In the genomic region with DNA sequence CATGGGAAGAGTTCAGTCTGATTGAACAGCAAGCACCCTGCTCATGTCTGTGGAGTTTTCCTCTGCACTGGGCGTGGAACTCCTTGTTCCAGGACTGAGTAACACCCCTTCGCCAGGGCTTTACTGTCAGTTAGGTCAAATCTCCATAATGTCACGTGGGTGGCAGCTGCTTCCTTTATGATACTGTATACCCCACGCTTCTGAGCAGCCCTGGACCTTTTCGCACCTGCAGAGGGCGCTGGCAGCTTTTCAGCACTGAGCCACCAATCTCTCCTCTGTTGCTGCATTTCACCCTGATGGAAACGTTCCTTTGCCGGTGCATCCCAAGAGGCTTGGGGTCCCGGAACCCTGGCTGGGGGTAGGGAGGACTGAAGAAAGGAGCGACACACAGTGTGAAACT, we compare ENCODE assay signal across 12 mouse cellular contexts. TPM values are rescaled to one million over a fixed set of nuclear protein-coding genes. Genes with fewer than 3 reads are reported as not detected.
DNase-seq lines count a peak whose midpoint lies in the region; ATAC-seq and TF ChIP-seq lines count a peak whose summit lies in the region.
"Had no signal": no experiment of that assay in that cellular context is flagged by ENCODE, and none has a peak within 500 bp of the region (broad histone marks: within the 10 kb centered on the region; RNA-seq: fewer than 3 reads in every experiment).

No protein-coding gene starts in this region.

- H3K27me3 ChIP-seq in intestine, postnatal 0 days (replicated peaks; ENCODE audit: control insufficient read depth, insufficient read depth, low read length) = no peaks in the 10 kb centered on the region
- H3K27me3 ChIP-seq in intestine, embryonic 16.5 days (replicated peaks; ENCODE audit: control insufficient read depth, insufficient read depth, low read length) = no peaks in the 10 kb centered on the region
- no peaks in the 10 kb centered on the region for H3K27me3 ChIP-seq in cerebellum, adult 2 months (ENCODE audit: control insufficient read depth, insufficient read depth, low read length)
- H3K27me3 ChIP-seq: limb, embryonic 15.5 days; midbrain, embryonic 15.5 days had no signal

- no peak overlapping the region for H3K4me3 ChIP-seq in intestine, postnatal 0 days (ENCODE audit: low read depth, low read length)
- no peak overlapping the region for H3K4me3 ChIP-seq in intestine, embryonic 16.5 days (ENCODE audit: low read length)
- no peak overlapping the region for H3K4me3 ChIP-seq in bone marrow, adult 2 months (replicated peaks; ENCODE audit: control insufficient read depth, low read depth, low read length)
- no peak overlapping the region for H3K4me3 ChIP-seq in cerebellum, adult 2 months (replicated peaks; ENCODE audit: insufficient read depth, low read depth, low read length)
- H3K4me3 ChIP-seq: hindbrain, embryonic 10.5 days; limb, embryonic 15.5 days; midbrain, embryonic 15.5 days had no signal

- DNase-seq in A20 (ENCODE audit: low read depth, low spot score) = peak; percentile 50
- DNase-seq in frontal cortex, postnatal 36 days (ENCODE audit: low spot score in 2 of 2) = no peak
- no peak for DNase-seq in left cerebral cortex, postnatal 25 days (ENCODE audit: low spot score in 2 of 2)
- no peak for DNase-seq in cerebellum, adult 2 months
- DNase-seq: cerebellum, adult 9-10 months had no signal

- peak; percentile 55 for TF ChIP-seq CTCF in intestine, postnatal 0 days (IDR thresholded peaks at IDR 0.05; ENCODE audit: low read depth)
- peak; percentile 48; the same call in 1 of the 2 replicates for TF ChIP-seq CTCF in bone marrow, adult 2 months (IDR thresholded peaks at IDR 0.05; ENCODE audit: control insufficient read depth, insufficient read depth, low read length)
- no peak for TF ChIP-seq CTCF in cerebellum, adult 2 months (IDR thresholded peaks at IDR 0.05; ENCODE audit: borderline replicate concordance, insufficient read depth, low read depth, low read length)

- no peak overlapping the region for H3K9ac ChIP-seq in intestine, postnatal 0 days (ENCODE audit: low read depth, low read length)
- H3K9ac ChIP-seq in intestine, embryonic 16.5 days (ENCODE audit: low read depth, low read length) = no peak overlapping the region
- H3K9ac ChIP-seq: limb, embryonic 15.5 days; midbrain, embryonic 15.5 days had no signal

- H3K4me1 ChIP-seq in intestine, postnatal 0 days (replicated peaks; ENCODE audit: control insufficient read depth, insufficient read depth, low read length) = no peaks in the 10 kb centered on the region
- no peaks in the 10 kb centered on the region for H3K4me1 ChIP-seq in intestine, embryonic 16.5 days (ENCODE audit: control insufficient read depth, insufficient read depth, low read length)
- H3K4me1 ChIP-seq in bone marrow, adult 2 months (ENCODE audit: control insufficient read depth, insufficient read depth, low read length) = no peaks in the 10 kb centered on the region
- H3K4me1 ChIP-seq in cerebellum, adult 2 months (ENCODE audit: control insufficient read depth, insufficient read depth, low read length) = no peaks in the 10 kb centered on the region
- H3K4me1 ChIP-seq: hindbrain, embryonic 10.5 days; limb, embryonic 15.5 days; midbrain, embryonic 15.5 days had no signal

- ATAC-seq in intestine, postnatal 0 days = no peak
- ATAC-seq in intestine, embryonic 16.5 days = no peak
- ATAC-seq in megakaryocyte-erythroid progenitor cell, adult 5-6 weeks (replicated peaks; ENCODE audit: low FRiP score, low TSS enrichment, poor library complexity, severe bottlenecking) = peak; percentile 84
- ATAC-seq: midbrain, embryonic 15.5 days had no signal

- TF ChIP-seq POLR2A in bone marrow, adult 2 months (IDR thresholded peaks at IDR 0.05; ENCODE audit: borderline replicate concordance, control insufficient read depth, low read depth, low read length) = no peak
- no peak for TF ChIP-seq POLR2A in cerebellum, adult 2 months (IDR thresholded peaks at IDR 0.05; ENCODE audit: borderline replicate concordance, insufficient read depth, low read length)

- H3K27ac ChIP-seq in intestine, postnatal 0 days (ENCODE audit: low read depth, low read length) = no peak overlapping the region
- H3K27ac ChIP-seq in intestine, embryonic 16.5 days (ENCODE audit: low read length) = no peak overlapping the region
- H3K27ac ChIP-seq in bone marrow, adult 2 months (ENCODE audit: control insufficient read depth, insufficient read depth, low read depth, low read length, poor library complexity) = no peak overlapping the region
- no peak overlapping the region for H3K27ac ChIP-seq in cerebellum, adult 2 months (ENCODE audit: insufficient read depth, low read length)
- H3K27ac ChIP-seq: hindbrain, embryonic 10.5 days; limb, embryonic 15.5 days; midbrain, embryonic 15.5 days had no signal

- 79% methylated on average over 10 of the region's 10 CpGs for WGBS in intestine, postnatal 0 days
- 79% methylated on average over 10 of the region's 10 CpGs for WGBS in intestine, embryonic 16.5 days
- 59% methylated on average over 10 of the region's 10 CpGs for WGBS in bone marrow, adult 2 months
- 77% methylated on average over 10 of the region's 10 CpGs for WGBS in cerebellum, adult 2 months

- no peak overlapping the region for H3K4me2 ChIP-seq in intestine, postnatal 0 days (replicated peaks; ENCODE audit: low read depth)
- no peak overlapping the region for H3K4me2 ChIP-seq in intestine, embryonic 16.5 days (ENCODE audit: low read depth, low read length)
- H3K4me2 ChIP-seq: limb, embryonic 15.5 days; midbrain, embryonic 15.5 days had no signal

- no peaks in the 10 kb centered on the region for H3K9me3 ChIP-seq in intestine, postnatal 0 days (ENCODE audit: control insufficient read depth)
- H3K9me3 ChIP-seq in intestine, embryonic 16.5 days (ENCODE audit: control insufficient read depth, low read length) = no peaks in the 10 kb centered on the region
- H3K9me3 ChIP-seq: hindbrain, embryonic 10.5 days; limb, embryonic 15.5 days; midbrain, embryonic 15.5 days had no signal

- intact Hi-C loops in left cerebral cortex, postnatal 25 days (cut with DNase I) = no loop called here

- no peaks in the 10 kb centered on the region for H3K36me3 ChIP-seq in intestine, postnatal 0 days (ENCODE audit: control insufficient read depth, insufficient read depth)
- H3K36me3 ChIP-seq in intestine, embryonic 16.5 days (ENCODE audit: control insufficient read depth, insufficient read depth, low read length) = no peaks in the 10 kb centered on the region

RNA-seq across cellular contexts. Expression of a gene that starts 17.4 kb away (rescaled TPM):
- polyA plus RNA-seq in intestine, postnatal 0 days (2015; fragmentation: Nextera tagmentation; extraction: Ambion mirVana) = 57.5 and 58.5 TPM in 2 replicates
- 61.5 and 67.9 TPM in 2 replicates for polyA plus RNA-seq in intestine, embryonic 16.5 days (2015; fragmentation: Nextera tagmentation; extraction: Ambion mirVana)
- 10.5 and 23.4 TPM in 2 replicates for polyA plus RNA-seq in bone marrow, adult 2 months (2011; ENCODE audit: insufficient read depth, insufficient read length, low replicate concordance, missing spikeins)
- 25.7 and 28.3 TPM in 2 replicates for total RNA-seq in megakaryocyte-erythroid progenitor cell, adult 5-6 weeks (2014; fragmentation: Nextera tagmentation)
- total RNA-seq in megakaryocyte-erythroid progenitor cell, adult 5-6 weeks (2017) = 18.2 and 19.2 TPM in 2 replicates
- total RNA-seq in left cerebral cortex, postnatal 25 days (2021) = 10 to 100 TPM; 64.2 to 65.2 TPM
- 46.0 and 46.9 TPM in 2 replicates for polyA plus RNA-seq in cerebellum, adult 2 months (2012; rRNA removed)

RNA-seq across cellular contexts. Expression of a gene that starts 32.0 kb away (rescaled TPM):
- polyA plus RNA-seq in intestine, postnatal 0 days (2015; fragmentation: Nextera tagmentation; extraction: Ambion mirVana) = 15.9 and 17.3 TPM in 2 replicates
- polyA plus RNA-seq in intestine, embryonic 16.5 days (2015; fragmentation: Nextera tagmentation; extraction: Ambion mirVana) = 51.2 and 52.2 TPM in 2 replicates
- 7.8 and 8.3 TPM in 2 replicates for polyA plus RNA-seq in bone marrow, adult 2 months (2011; ENCODE audit: insufficient read depth, insufficient read length, low replicate concordance, missing spikeins)
- total RNA-seq in megakaryocyte-erythroid progenitor cell, adult 5-6 weeks (2014; fragmentation: Nextera tagmentation) = 43.2 and 61.5 TPM in 2 replicates
- total RNA-seq in megakaryocyte-erythroid progenitor cell, adult 5-6 weeks (2017) = 71.7 and 80.0 TPM in 2 replicates
- total RNA-seq in left cerebral cortex, postnatal 25 days (2021) = 10 to 100 TPM; 26.6 to 30.5 TPM
- 46.0 and 46.1 TPM in 2 replicates for polyA plus RNA-seq in cerebellum, adult 2 months (2012; rRNA removed)

RNA-seq across cellular contexts. Expression of a gene that starts 32.0 kb away (rescaled TPM):
- polyA plus RNA-seq in intestine, postnatal 0 days (2015; fragmentation: Nextera tagmentation; extraction: Ambion mirVana) = 37.3 and 39.0 TPM in 2 replicates
- 85.5 and 86.6 TPM in 2 replicates for polyA plus RNA-seq in intestine, embryonic 16.5 days (2015; fragmentation: Nextera tagmentation; extraction: Ambion mirVana)
- polyA plus RNA-seq in bone marrow, adult 2 months (2011; ENCODE audit: insufficient read depth, insufficient read length, low replicate concordance, missing spikeins) = 14.9 and 16.6 TPM in 2 replicates
- 62.9 and 86.1 TPM in 2 replicates for total RNA-seq in megakaryocyte-erythroid progenitor cell, adult 5-6 weeks (2014; fragmentation: Nextera tagmentation)
- total RNA-seq in megakaryocyte-erythroid progenitor cell, adult 5-6 weeks (2017) = 56.2 and 57.5 TPM in 2 replicates
- total RNA-seq in left cerebral cortex, postnatal 25 days (2021) = 10 to 100 TPM; 31.3 to 31.7 TPM
- 36.7 and 38.4 TPM in 2 replicates for polyA plus RNA-seq in cerebellum, adult 2 months (2012; rRNA removed)

RNA-seq across cellular contexts. Expression of a gene that starts 58.3 kb away (rescaled TPM):
- polyA plus RNA-seq in intestine, postnatal 0 days (2015; fragmentation: Nextera tagmentation; extraction: Ambion mirVana) = 6.3 and 10.0 TPM in 2 replicates
- 12.5 and 14.5 TPM in 2 replicates for polyA plus RNA-seq in intestine, embryonic 16.5 days (2015; fragmentation: Nextera tagmentation; extraction: Ambion mirVana)
- 11.7 and 22.9 TPM in 2 replicates for polyA plus RNA-seq in bone marrow, adult 2 months (2011; ENCODE audit: insufficient read depth, insufficient read length, low replicate concordance, missing spikeins)
- total RNA-seq in megakaryocyte-erythroid progenitor cell, adult 5-6 weeks (2014; fragmentation: Nextera tagmentation) = 27.4 and 28.9 TPM in 2 replicates
- total RNA-seq in megakaryocyte-erythroid progenitor cell, adult 5-6 weeks (2017) = 24.3 and 27.6 TPM in 2 replicates
- total RNA-seq in left cerebral cortex, postnatal 25 days (2021) = 10 to 100 TPM; 22.0 to 27.9 TPM
- 37.9 and 41.6 TPM in 2 replicates for polyA plus RNA-seq in cerebellum, adult 2 months (2012; rRNA removed)
